Mouse (Mus musculus) frontal cortex, postnatal 10 days (tissue): ENCODE data around the gene Gm3512.
"Not testable (repeated sequence)": the region's sequence is repeated elsewhere in the genome, so short reads cannot be mapped to it uniquely, and the experiment has no call there.

Source experiments
- DNase-seq, 2 experiments: peaks; one replicate each; pipeline ENCODE4 v3.0.0; 2022; ENCODE audit warnings: low spot score in 2 of 2, mixed read lengths in 1 of 2

The Gm3512 gene

GRCm38 (mm10) chr14:7174483-7174971 is at the start of gene Gm3512:
Gene Gm3512 (minus strand): TSS chr14:7174533.
- DNase-seq = peak; percentile 3 to 6

GRCm38 (mm10) chr14:7200070-7200469 is 25.7 kb upstream of the Gm3512 start:
- peak; percentile 3 to 4 for DNase-seq

- DNase-seq = not testable (repeated sequence)
Observed at GRCm38 (mm10) chr14:7194440-7194839, 20.1 kb upstream of the Gm3512 start, which contains the start of gene Gm16434. Gene Gm16434 (minus strand): TSS chr14:7194540.

GRCm38 (mm10) chr14:7125312-7125711 is 49.0 kb downstream of the Gm3512 start, which contains the start of gene Gm6676:
Gene Gm6676 (minus strand): TSS chr14:7125412.
- not testable (repeated sequence) for DNase-seq

GRCm38 (mm10) chr14:7105124-7105802 is 69.1 kb downstream of the Gm3512 start:
- peak in 1 of 2 experiments; percentile 8 for DNase-seq
